ENCODE assay signal across 8 mouse cellular contexts in the genomic region with DNA sequence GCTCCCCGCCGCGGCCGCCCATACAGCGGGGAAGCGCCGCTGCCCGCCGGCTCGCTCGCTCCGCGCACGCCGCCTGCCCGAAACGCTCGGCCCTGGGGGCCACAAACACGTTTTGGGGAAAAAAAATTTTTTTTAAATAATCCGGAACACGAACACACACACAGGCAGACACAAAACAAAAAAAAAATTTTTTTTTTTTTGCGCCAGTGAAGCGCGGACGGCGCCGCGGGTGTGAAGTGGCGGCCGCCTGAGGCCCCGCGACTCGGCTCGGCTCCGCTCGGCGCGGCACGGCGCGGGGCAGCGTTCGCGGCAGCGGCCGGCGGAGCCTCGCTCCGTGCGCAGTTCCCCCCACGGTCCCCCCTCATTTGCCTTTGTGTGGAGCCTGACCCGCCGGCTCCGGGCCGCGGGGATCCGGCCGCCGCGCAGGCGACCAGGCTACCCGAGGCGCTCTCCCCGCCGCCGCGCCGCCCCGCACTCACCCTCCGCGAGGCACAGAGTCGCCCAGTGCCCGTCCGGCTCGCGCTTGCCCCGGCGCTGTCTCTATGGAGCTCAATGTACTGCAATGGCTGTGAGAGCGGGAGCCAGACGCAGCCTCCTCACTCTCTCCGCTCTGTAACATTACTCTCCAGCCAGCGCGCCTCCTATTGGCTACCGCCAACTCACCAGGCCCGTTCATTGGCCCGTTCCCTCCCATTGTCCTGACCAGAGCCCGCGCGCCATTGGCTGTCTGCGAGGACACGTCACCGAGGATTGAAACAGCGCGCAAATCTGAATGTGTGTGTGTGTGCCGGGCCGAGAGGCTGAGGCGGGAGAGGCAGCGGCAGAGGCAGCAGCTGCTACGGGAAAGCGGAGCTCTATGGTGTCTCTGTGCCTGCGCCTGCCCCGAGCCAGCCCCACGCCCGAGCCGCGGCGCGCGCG. TPM values are rescaled to one million over a fixed set of nuclear protein-coding genes. Genes with fewer than 3 reads are reported as not detected.
DNase-seq lines count a peak whose midpoint lies in the region; ATAC-seq lines count a peak whose summit lies in the region.

No protein-coding gene starts in this region.

- H3K36me3 ChIP-seq in forebrain, embryonic 14.5 days (ENCODE audit: control insufficient read depth, insufficient read depth, low read length): peaks cover 15% of the 10 kb centered on the region

- peak overlapping the region; percentile 84 for H3K4me2 ChIP-seq in forebrain, embryonic 14.5 days (ENCODE audit: low read length)

- H3K9me3 ChIP-seq in forebrain, embryonic 14.5 days (replicated peaks; ENCODE audit: control insufficient read depth, low read length): no peaks in the 10 kb centered on the region

- peak; percentile 99 for DNase-seq in ES-CJ7 (ENCODE audit: low read depth, low spot score)
- DNase-seq in cerebellum, adult 11 months: peak; percentile 98
- peak; percentile 100 for DNase-seq in forebrain, embryonic 14.5 days (ENCODE audit: low spot score)
- peak; percentile 97 for DNase-seq in heart, postnatal 14 days
- DNase-seq in layer of hippocampus, adult 11-12 months (ENCODE audit: low spot score): peak; percentile 100
- DNase-seq in lung, adult 18-20 months: peak; percentile 99
- peak; percentile 99 for DNase-seq in thymus, adult 18-20 months

- no peaks in the 10 kb centered on the region for H3K27me3 ChIP-seq in forebrain, embryonic 14.5 days (replicated peaks; ENCODE audit: control insufficient read depth, insufficient read depth, low read length)

- ATAC-seq in forebrain, embryonic 14.5 days: peak; percentile 96
- ATAC-seq in neutrophil, adult 5-6 weeks (ENCODE audit: extremely low read depth, insufficient number of reproducible peaks, low FRiP score, poor library complexity, severe bottlenecking): peak; percentile 96

- H3K9ac ChIP-seq in forebrain, embryonic 14.5 days (ENCODE audit: low read length): peak overlapping the region; percentile 99

- H3K4me3 ChIP-seq in forebrain, embryonic 14.5 days (ENCODE audit: low read depth, low read length): peak overlapping the region; percentile 84

- intact Hi-C loops in heart, postnatal 14 days (cut with DNase I): loop anchor here (2.0 to 5.0 kb wide), 3 partner anchors 132 to 240 kb away; partner anchors contain the start of genes Hmgb1 and Uspl1

- WGBS in forebrain, embryonic 14.5 days: under 1% methylated on average over 101 of the region's 110 CpGs

- H3K4me1 ChIP-seq in forebrain, embryonic 14.5 days (ENCODE audit: control insufficient read depth, insufficient read depth, low read length): peaks cover 7% of the 10 kb centered on the region; the same call in 1 of the 2 replicates

- peak overlapping the region; percentile 100 for H3K27ac ChIP-seq in forebrain, embryonic 14.5 days (ENCODE audit: low read depth, low read length)

RNA-seq across cellular contexts. Expression of gene Gm42791, which starts 57.7 kb away (rescaled TPM):
- polyA plus RNA-seq in forebrain, embryonic 14.5 days (2014; fragmentation: Nextera tagmentation; extraction: Ambion mirVana): 8.4 TPM in 1 of 2 replicates, not detected in the other
- 1 to 10 TPM; 3.3 to 6.1 TPM for total RNA-seq in heart, postnatal 14 days (2021)
- 1.3 TPM in 1 of 2 replicates, not detected in the other for total RNA-seq in neutrophil, adult 5-6 weeks (2017)

Comparison
In these comparisons a context has a peak if more than half of its experiments do, and no peak if none do; other contexts are left out.
1. Peak in every context shown above with its lines: DNase-seq, ATAC-seq, H3K4me3 ChIP-seq and H3K27ac ChIP-seq.